Mouse (Mus musculus) T-helper 1 cell (primary cell): Measurements from ENCODE around the gene Eps8l3.
"Not testable (repeated sequence)": the region's sequence is repeated elsewhere in the genome, so short reads cannot be mapped to it uniquely, and the experiment has no call there.

ENCODE experiments used
- in situ Hi-C: fragments of 300-600 bp; cut with MboI, MseI; formaldehyde crosslinking; loops from one replicate; pipeline ENCODE4 v1.15.1; 2025; ENCODE audit warnings: high pct_unique_total_duplicates

The Eps8l3 gene

GRCm38 (mm10) chr3:107853232-107854181, 23.5 kb upstream of the Eps8l3 start:
- in situ Hi-C loops: no loop called here

GRCm38 (mm10) chr3:107855368-107855767, 21.7 kb upstream of the Eps8l3 start:
- in situ Hi-C loops: no loop called here

GRCm38 (mm10) chr3:107857646-107858045, 19.4 kb upstream of the Eps8l3 start:
- in situ Hi-C loops: no loop called here

GRCm38 (mm10) chr3:107861483-107861882, 15.5 kb upstream of the Eps8l3 start:
- in situ Hi-C loops: loop anchor here (5.0 kb wide), 1 partner anchor 164 kb away; the partner anchor contains the start of gene Ahcyl1

- in situ Hi-C loops: loop anchor here (5.0 kb wide), 1 partner anchor 165 kb away; the partner anchor contains the start of gene Ahcyl1
These were observed 14.6 kb upstream of the Eps8l3 start for GRCm38 (mm10) chr3:107862471-107862870.

- in situ Hi-C loops: loop anchor here (5.0 kb wide), 1 partner anchor 166 kb away; the partner anchor contains the start of gene Ahcyl1
These were observed 13.6 kb upstream of the Eps8l3 start for GRCm38 (mm10) chr3:107863471-107863870.

GRCm38 (mm10) chr3:107863898-107864603, 13.0 kb upstream of the Eps8l3 start:
- in situ Hi-C loops: loop anchor here (5.0 kb wide), 1 partner anchor 167 kb away; the partner anchor contains the start of gene Ahcyl1

- in situ Hi-C loops: no loop called here
These were observed 11.5 kb upstream of the Eps8l3 start for GRCm38 (mm10) chr3:107865364-107866091.

- in situ Hi-C loops: no loop called here
These were observed 9.9 kb upstream of the Eps8l3 start for GRCm38 (mm10) chr3:107867086-107867485.

- in situ Hi-C loops: no loop called here
These were observed 8.6 kb upstream of the Eps8l3 start for GRCm38 (mm10) chr3:107868452-107868851.

GRCm38 (mm10) chr3:107869097-107869496, 7.9 kb upstream of the Eps8l3 start:
- in situ Hi-C loops: no loop called here

- in situ Hi-C loops: loop anchor here (10.0 kb wide), 1 partner anchor 1075 kb away; the partner anchor contains the start of gene Gm9857
These were observed 7.1 kb upstream of the Eps8l3 start for GRCm38 (mm10) chr3:107869925-107870324.

- in situ Hi-C loops: loop anchor here (10.0 kb wide), 1 partner anchor 1071 kb away; the partner anchor contains the start of gene Gm9857
These were observed 3.4 kb upstream of the Eps8l3 start for GRCm38 (mm10) chr3:107873335-107874251.

- in situ Hi-C loops: loop anchor here (10.0 kb wide), 1 partner anchor 1070 kb away; the partner anchor contains the start of gene Gm9857
These were observed 1.8 kb upstream of the Eps8l3 start for GRCm38 (mm10) chr3:107875231-107875630.

- in situ Hi-C loops: loop anchor here (10.0 kb wide), 1 partner anchor 1067 kb away; the partner anchor contains the start of gene Gm9857
These were observed 1.0 kb downstream of the Eps8l3 start for GRCm38 (mm10) chr3:107877747-107878736.

- in situ Hi-C loops: no loop called here
These were observed 10.9 kb downstream of the Eps8l3 start for GRCm38 (mm10) chr3:107887674-107888495.

GRCm38 (mm10) chr3:107889236-107889635, 12.2 kb downstream of the Eps8l3 start:
- in situ Hi-C loops: not testable (repeated sequence)

- in situ Hi-C loops: no loop called here
These were observed 18.2 kb downstream of the Eps8l3 start for GRCm38 (mm10) chr3:107895194-107895719.
